Mouse (Mus musculus) cerebellum, adult 8-10 months (tissue): ENCODE data around the gene Ahsa1.
"Not testable (repeated sequence)": the region's sequence is repeated elsewhere in the genome, so short reads cannot be mapped to it uniquely, and the experiment has no call there.

ENCODE experiments used
- DNase-seq: peaks from one replicate; pipeline ENCODE4 v3.0.0; 2022

Gene Ahsa1

GRCm38 (mm10) chr12:87266108-87266826 lies at the start of gene Ahsa1, which contains the start of gene Vipas39:
Gene Ahsa1, plus strand, starts transcription at chr12:87266479.
Gene Vipas39, minus strand, starts transcription at chr12:87266256.
- DNase-seq = peak; percentile 90

DNA sequence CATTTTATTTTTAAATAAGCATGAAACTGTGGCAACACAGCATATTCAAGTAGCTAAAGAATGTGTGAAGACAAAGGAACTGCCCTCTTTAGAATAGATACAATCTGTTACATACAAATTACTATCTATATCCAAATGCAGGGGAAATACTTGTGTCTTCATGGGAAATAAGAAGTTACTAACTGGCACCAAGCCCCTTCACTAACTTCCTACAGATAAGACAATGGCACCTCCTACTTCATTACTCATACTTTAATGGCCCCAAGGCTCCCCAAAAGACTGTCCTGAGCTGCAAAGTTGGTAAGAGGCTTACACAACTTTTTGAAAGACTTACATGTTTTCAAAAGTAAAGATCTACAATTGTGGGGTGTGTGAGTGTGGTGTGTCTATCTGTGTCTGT lies 48.7 kb upstream of the Ahsa1 start:
- no peak for DNase-seq

- no peak for DNase-seq
Measured at GRCm38 (mm10) chr12:87219362-87219761, 46.9 kb upstream of the Ahsa1 start.

- no peak for DNase-seq
Measured at GRCm38 (mm10) chr12:87224950-87225349, 41.3 kb upstream of the Ahsa1 start.

GRCm38 (mm10) chr12:87226801-87227200 lies 39.5 kb upstream of the Ahsa1 start:
- DNase-seq = no peak

GRCm38 (mm10) chr12:87229633-87230032 lies 36.6 kb upstream of the Ahsa1 start:
- DNase-seq = no peak

DNA sequence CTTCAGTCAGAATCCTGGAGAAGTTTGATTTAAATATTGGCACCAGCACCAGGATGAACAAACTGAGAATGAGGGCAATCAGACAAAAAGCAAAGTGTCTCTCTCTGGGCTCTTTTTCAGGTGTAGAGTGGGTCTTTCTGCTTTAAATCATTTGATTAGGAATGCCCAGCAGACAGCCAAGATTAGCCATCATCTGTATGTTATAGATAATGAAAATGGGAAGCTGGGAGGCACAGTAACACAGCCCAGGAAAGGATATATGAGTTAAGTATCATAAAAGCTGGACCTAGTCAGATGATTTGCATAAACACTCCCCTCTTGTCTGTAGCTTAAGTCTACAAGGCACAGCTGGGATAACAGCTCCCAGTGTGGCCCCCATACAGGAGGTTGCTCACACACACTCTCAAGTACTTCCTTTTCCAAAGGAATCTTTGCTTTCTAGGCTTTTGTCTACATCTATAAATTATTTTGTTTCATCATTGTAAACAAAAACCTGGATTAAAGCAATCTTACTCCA lies 35.8 kb upstream of the Ahsa1 start:
- DNase-seq = no peak

DNA sequence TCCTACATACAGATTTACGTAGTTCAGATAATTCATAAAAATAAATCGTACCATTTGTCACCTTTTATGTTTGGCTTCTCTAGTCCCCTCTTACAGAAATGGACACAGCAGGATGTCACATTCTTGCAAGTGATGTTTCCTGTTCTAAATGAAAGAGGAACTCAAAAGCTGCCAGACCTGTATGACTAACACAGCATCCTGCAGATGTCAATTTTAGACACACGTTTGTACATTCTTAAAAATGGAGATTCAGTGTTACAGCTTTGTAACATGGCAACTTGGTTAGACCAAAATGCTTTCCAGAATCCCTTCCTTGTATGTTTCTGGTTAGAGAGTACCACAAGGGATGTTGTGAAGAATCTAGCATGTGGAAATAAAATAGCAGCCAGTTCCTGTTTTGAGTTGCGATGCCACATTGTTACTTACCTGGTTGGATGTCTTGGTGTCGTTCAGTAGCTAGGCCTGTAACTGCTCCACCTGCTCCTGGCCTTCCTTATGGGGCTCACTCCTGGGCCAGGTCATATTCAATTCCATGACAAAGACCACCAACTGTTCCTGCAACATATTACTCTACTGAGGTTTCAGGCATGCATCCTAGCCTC lies 29.3 kb upstream of the Ahsa1 start:
- no peak for DNase-seq

- no peak for DNase-seq
Measured at GRCm38 (mm10) chr12:87238632-87239031, 27.6 kb upstream of the Ahsa1 start, which contains the start of gene Noxred1. Gene Noxred1, minus strand, starts transcription at chr12:87238732.

GRCm38 (mm10) chr12:87250161-87250560 lies 16.1 kb upstream of the Ahsa1 start:
- no peak for DNase-seq

DNA sequence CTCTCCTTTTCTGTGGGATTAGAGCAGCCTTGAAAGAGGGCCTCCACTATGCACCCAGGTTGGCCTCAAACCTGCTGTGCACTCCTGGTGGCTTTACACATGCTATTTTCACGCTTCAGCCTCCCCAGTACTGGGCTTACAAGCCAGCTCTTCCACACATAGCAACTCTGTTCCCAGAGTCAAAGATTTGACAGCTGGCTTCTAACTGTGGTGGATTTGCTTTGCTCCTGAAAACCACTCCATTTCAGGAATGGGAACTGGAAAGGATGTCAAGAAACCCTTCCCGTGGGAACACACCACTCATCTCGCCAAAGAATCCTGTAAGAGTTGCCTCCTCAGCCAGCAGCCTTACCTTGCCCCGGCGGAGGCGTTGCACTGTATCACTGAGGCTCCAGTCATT lies 12.4 kb upstream of the Ahsa1 start:
- DNase-seq = no peak

GRCm38 (mm10) chr12:87256629-87257028 lies 9.7 kb upstream of the Ahsa1 start:
- no peak for DNase-seq

DNA sequence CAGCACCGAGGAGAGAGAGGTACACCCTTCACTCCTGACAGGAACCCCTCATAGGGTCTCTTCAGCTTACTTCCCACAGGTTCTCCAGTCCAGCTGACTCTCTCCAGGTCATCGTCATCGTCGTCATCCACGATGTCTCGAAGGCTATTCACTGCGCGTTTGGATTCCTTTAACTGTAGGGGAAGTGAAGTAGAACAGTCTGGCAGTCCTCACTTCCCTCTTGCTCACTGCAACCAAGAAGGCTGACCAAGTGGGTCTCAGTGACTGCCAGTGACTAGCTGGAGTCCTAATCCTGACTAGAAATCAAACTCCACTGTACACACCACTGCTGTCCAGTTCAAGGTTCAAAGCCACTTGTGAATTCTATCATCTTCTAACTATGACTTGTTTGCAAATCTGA lies 5.7 kb upstream of the Ahsa1 start:
- no peak for DNase-seq

GRCm38 (mm10) chr12:87265444-87265843 lies 835 bp upstream of the Ahsa1 start:
- no peak for DNase-seq

DNA sequence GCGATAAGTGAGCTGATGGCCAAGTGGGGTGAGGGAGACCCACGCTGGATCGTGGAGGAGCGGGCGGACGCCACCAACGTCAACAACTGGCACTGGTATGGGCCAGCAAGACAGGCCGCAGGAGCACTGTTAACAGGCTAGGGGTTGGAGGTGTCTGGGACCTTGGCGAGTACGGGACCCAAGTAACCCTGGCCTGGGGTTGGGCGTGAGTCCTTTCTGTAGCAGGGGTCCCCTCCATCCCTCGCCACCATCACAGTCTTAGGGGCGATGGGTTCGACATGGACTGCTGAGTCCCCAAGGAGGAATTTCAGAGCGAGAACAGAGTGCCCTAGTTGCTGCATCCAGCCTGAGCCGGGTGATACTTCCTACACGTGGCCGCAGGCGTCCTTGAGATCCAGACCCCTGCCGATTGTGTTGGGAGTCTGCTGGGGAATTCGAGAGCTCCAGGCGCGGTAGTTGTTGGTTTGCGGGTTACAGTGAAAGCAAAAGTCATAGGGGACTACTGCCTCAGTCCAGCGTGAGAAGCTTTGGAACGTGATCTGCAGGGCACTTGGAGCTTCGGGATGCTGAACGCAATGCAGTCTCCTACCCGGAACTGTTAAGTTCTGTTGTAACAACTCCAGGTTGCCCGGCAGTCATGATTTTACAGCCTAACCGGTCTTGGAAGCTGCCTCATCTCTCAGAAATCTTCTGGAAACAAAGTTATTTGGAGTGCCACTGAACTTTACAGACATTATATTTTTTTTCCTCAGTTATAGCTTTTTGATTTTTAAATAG lies 736 bp downstream of the Ahsa1 start:
- no peak for DNase-seq

DNA sequence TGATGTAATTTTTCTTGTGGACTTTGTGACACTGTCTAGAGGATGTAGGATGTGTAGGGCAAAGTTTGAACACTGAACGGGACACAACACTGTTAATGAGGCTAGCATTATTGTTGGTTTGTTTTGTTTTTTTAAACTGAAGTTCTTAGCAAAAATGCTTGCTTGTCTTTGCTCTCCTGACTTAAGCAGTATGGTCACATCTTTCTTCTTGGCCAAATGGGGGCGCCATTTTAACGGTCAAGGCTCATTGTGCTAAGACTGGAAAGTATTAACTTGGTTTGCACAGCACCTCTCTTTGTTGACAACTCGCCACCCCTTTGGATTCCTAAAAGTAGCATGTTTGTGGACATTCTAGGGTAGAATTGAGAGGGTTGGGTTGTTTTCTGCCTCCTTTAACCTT lies 1.4 kb downstream of the Ahsa1 start:
- DNase-seq = peak; percentile 30

GRCm38 (mm10) chr12:87274853-87275831 lies 8.9 kb downstream of the Ahsa1 start:
- DNase-seq = no peak

DNA sequence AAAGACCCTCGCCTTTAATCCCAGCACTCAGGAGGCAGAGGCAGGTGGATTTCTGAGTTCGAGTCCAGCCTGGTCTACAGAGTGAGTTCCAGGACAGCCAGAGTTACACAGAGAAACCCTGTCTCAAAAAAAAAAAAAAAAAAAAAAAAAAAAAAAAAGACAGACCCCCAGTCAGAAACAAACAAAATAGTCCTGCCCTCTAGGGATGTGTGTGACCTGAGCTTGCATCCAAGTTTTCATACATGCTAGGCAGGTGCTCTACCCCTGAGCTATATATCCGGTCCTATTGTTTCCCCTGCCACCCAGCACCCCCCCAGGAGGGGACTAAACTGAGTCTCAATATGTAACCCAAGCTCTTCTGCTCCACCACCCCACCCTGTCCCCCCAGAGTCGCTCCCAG lies 11.0 kb downstream of the Ahsa1 start:
- not testable (repeated sequence) for DNase-seq

- DNase-seq = no peak
Measured at GRCm38 (mm10) chr12:87278118-87278730, 11.9 kb downstream of the Ahsa1 start.

GRCm38 (mm10) chr12:87279350-87279749 lies 13.1 kb downstream of the Ahsa1 start:
- DNase-seq = no peak

DNA sequence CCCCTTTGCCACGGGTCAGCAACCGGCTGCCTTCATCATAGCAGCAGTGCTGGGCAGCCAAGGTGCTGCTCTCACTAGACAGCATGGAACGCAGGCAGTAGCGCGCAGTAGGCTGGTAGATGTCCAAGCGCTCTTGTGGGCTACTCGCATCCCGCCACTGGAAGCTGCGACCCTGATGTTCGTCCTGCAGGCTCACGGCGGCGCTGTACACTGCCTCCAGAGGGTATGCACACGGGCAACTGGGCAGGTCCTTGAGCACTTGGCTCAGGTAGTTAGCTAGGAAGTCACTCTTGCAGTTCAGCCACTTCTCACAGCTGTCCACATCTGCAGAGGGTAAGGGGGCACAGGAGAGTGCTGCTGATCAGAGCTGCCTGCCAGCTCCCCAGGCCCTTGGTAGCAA lies 13.6 kb downstream of the Ahsa1 start:
- no peak for DNase-seq

DNA sequence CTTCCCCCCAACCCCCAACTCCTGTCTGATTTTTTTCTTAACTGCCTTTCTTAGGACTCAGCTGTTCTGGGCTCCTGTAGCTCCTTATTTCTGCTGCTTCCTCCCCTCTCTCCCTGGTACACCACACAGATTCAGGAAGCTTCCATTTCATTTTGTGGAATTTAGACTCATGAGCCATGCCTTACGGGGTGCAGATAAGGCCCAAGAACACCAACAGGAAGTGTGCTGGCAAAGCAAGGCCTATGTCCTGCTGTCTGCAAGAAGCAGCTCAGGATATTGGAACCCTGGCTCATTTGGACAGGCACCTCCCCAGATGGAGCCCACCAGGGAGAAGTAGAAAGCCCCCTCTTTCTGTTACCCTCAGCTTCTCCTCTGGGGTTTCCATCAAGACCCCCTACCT lies 15.5 kb downstream of the Ahsa1 start:
- DNase-seq = no peak
